Comparison of ENCODE assay signal across 9 mouse cellular contexts in genomic region chr13:34149463-34150176, GRCm38 (mm10). TPM values are rescaled to one million over a fixed set of nuclear protein-coding genes. Genes with fewer than 3 reads are reported as not detected.
DNase-seq lines count a peak whose midpoint lies in the region; ATAC-seq and TF ChIP-seq lines count a peak whose summit lies in the region.
"Had no signal": no experiment of that assay in that cellular context is flagged by ENCODE, and none has a peak within 500 bp of the region (broad histone marks: within the 10 kb centered on the region; RNA-seq: fewer than 3 reads in every experiment).

No protein-coding gene starts in this region.

- WGBS in neural tube, embryonic 11.5 days = 50% methylated on average over 5 of the region's 5 CpGs
- WGBS in liver, embryonic 13.5 days (ENCODE audit: insufficient replicate concordance) = 48% methylated on average over 5 of the region's 5 CpGs
- WGBS in stomach, postnatal 0 days = 59% methylated on average over 5 of the region's 5 CpGs

- no peak for TF ChIP-seq EP300 in stomach, postnatal 0 days (optimal IDR thresholded peaks at IDR 0.05)

- no peaks in the 10 kb centered on the region for H3K36me3 ChIP-seq in neural tube, embryonic 11.5 days (ENCODE audit: control insufficient read depth, insufficient read depth, low read length)
- H3K36me3 ChIP-seq in liver, embryonic 13.5 days = no peaks in the 10 kb centered on the region
- H3K36me3 ChIP-seq in stomach, postnatal 0 days (ENCODE audit: control insufficient read depth, insufficient read depth, low read length) = no peaks in the 10 kb centered on the region

- peak overlapping the region; percentile 47 for H3K9ac ChIP-seq in neural tube, embryonic 11.5 days (ENCODE audit: low read length)
- no peak overlapping the region for H3K9ac ChIP-seq in liver, embryonic 13.5 days
- peak overlapping the region; percentile 48; the same call in 1 of the 2 replicates for H3K9ac ChIP-seq in stomach, postnatal 0 days (ENCODE audit: low read length)

- peak overlapping the region; percentile 54 for H3K4me2 ChIP-seq in neural tube, embryonic 11.5 days (ENCODE audit: low read depth)
- H3K4me2 ChIP-seq in liver, embryonic 13.5 days = peak overlapping the region; percentile 57
- peak overlapping the region; percentile 66 for H3K4me2 ChIP-seq in stomach, postnatal 0 days (replicated peaks; ENCODE audit: low read depth)

- TF ChIP-seq CTCF in stomach, postnatal 0 days (IDR thresholded peaks at IDR 0.05; ENCODE audit: low read depth) = no peak

- peaks cover 24% of the 10 kb centered on the region for H3K4me1 ChIP-seq in neural tube, embryonic 11.5 days (ENCODE audit: control insufficient read depth, insufficient read depth, low read length)
- H3K4me1 ChIP-seq in liver, embryonic 13.5 days (replicated peaks) = peaks cover 22% of the 10 kb centered on the region
- peaks cover 2% of the 10 kb centered on the region; the same call in 1 of the 2 replicates for H3K4me1 ChIP-seq in stomach, postnatal 0 days (replicated peaks; ENCODE audit: control insufficient read depth, insufficient read depth)

- peak; percentile 45 for DNase-seq in embryo, embryonic 10.5 days (ENCODE audit: low spot score)
- DNase-seq in embryo, embryonic 9.5 days (ENCODE audit: extremely low spot score) = no peak
- DNase-seq in neural tube, embryonic 11.5 days (ENCODE audit: low spot score) = no peak
- no peak for DNase-seq in neural tube, embryonic 10.5 days (ENCODE audit: extremely low spot score, low spot score)
- DNase-seq in liver, embryonic 13.5 days = no peak
- DNase-seq in stomach, postnatal 0 days (ENCODE audit: low spot score) = no peak
- DNase-seq in right cerebral cortex, postnatal 36 days (ENCODE audit: low spot score in 2 of 2) = no peak

- H3K27ac ChIP-seq in neural tube, embryonic 11.5 days (ENCODE audit: low read depth, low read length) = peak overlapping the region; percentile 99
- H3K27ac ChIP-seq in liver, embryonic 13.5 days = no peak overlapping the region
- no peak overlapping the region for H3K27ac ChIP-seq in stomach, postnatal 0 days (replicated peaks)

- no peaks in the 10 kb centered on the region for H3K27me3 ChIP-seq in neural tube, embryonic 11.5 days (ENCODE audit: control insufficient read depth, insufficient read depth, low read length)
- H3K27me3 ChIP-seq in liver, embryonic 13.5 days = peaks cover 38% of the 10 kb centered on the region
- H3K27me3 ChIP-seq in stomach, postnatal 0 days (ENCODE audit: control insufficient read depth, insufficient read depth, low read length) = no peaks in the 10 kb centered on the region

- H3K9me3 ChIP-seq in neural tube, embryonic 11.5 days (ENCODE audit: control insufficient read depth, low read length) = no peaks in the 10 kb centered on the region
- no peaks in the 10 kb centered on the region for H3K9me3 ChIP-seq in liver, embryonic 13.5 days (replicated peaks)
- H3K9me3 ChIP-seq in stomach, postnatal 0 days (ENCODE audit: control insufficient read depth, low read length) = no peaks in the 10 kb centered on the region

- no peak for ATAC-seq in neural tube, embryonic 11.5 days (ENCODE audit: insufficient read depth, low FRiP score, low TSS enrichment)
- no peak for ATAC-seq in liver, embryonic 13.5 days (ENCODE audit: low read depth)
- ATAC-seq in stomach, postnatal 0 days (ENCODE audit: low FRiP score, low TSS enrichment) = no peak
- no peak for ATAC-seq in erythroblast, adult 5-6 weeks (replicated peaks; ENCODE audit: low FRiP score, poor library complexity, severe bottlenecking)

- H3K4me3 ChIP-seq in neural tube, embryonic 11.5 days (ENCODE audit: low read depth, low read length) = peak overlapping the region; percentile 24
- peak overlapping the region; percentile 43; the same call in 1 of the 2 replicates for H3K4me3 ChIP-seq in liver, embryonic 13.5 days (replicated peaks)
- peak overlapping the region; percentile 41 for H3K4me3 ChIP-seq in stomach, postnatal 0 days (ENCODE audit: low read depth, low read length)

RNA-seq across cellular contexts. Expression of gene Psmg4, which starts 13.1 kb away (rescaled TPM):
- polyA plus RNA-seq in neural tube, embryonic 11.5 days (2014; fragmentation: Nextera tagmentation; extraction: Ambion mirVana) = 92.4 and 92.6 TPM in 2 replicates
- polyA plus RNA-seq in liver, embryonic 13.5 days (2015; fragmentation: Nextera tagmentation; extraction: Ambion mirVana) = 50.0 and 51.6 TPM in 2 replicates
- 60.9 and 71.1 TPM in 2 replicates for polyA plus RNA-seq in stomach, postnatal 0 days (2015; fragmentation: Nextera tagmentation; extraction: Ambion mirVana)
- total RNA-seq in erythroblast, adult 5-6 weeks (2015; ENCODE audit: low replicate concordance) = 10.4 and 21.3 TPM in 2 replicates
- 14.7 and 14.8 TPM in 2 replicates for total RNA-seq in erythroblast, adult 5-6 weeks (2017; ENCODE audit: low replicate concordance)

RNA-seq across cellular contexts. Expression of gene Tubb2b, which starts 19.4 kb away (rescaled TPM):
- polyA plus RNA-seq in neural tube, embryonic 11.5 days (2014; fragmentation: Nextera tagmentation; extraction: Ambion mirVana) = 322 and 344 TPM in 2 replicates
- 1.3 and 1.5 TPM in 2 replicates for polyA plus RNA-seq in liver, embryonic 13.5 days (2015; fragmentation: Nextera tagmentation; extraction: Ambion mirVana)
- polyA plus RNA-seq in stomach, postnatal 0 days (2015; fragmentation: Nextera tagmentation; extraction: Ambion mirVana) = 13.4 and 14.6 TPM in 2 replicates
- total RNA-seq in erythroblast, adult 5-6 weeks (2015; ENCODE audit: low replicate concordance) = not detected in 2 replicates
- total RNA-seq in erythroblast, adult 5-6 weeks (2017; ENCODE audit: low replicate concordance) = not detected in 2 replicates
- total RNA-seq: common myeloid progenitor, adult 5-6 weeks had no signal

Comparison
In these comparisons a context has a peak if more than half of its experiments do, and no peak if none do; other contexts are left out.
1. RNA of gene Tubb2b, which starts 19.4 kb away (polyA plus RNA-seq): 322 to 344 TPM in neural tube, embryonic 11.5 days; 13.4 to 14.6 TPM in stomach, postnatal 0 days and 1.3 to 1.5 TPM in liver, embryonic 13.5 days; every median in the first group is over 10 times any median in the second.
2. Peak in every context shown above with its lines, with median percentiles within 50 percentile points of each other: H3K4me2 ChIP-seq and H3K4me3 ChIP-seq.